Mouse (Mus musculus) embryonic fibroblast, embryonic 13.5 days (primary cell): ENCODE measurements at regions not wholly inside any gene's neighbourhood (a gene's known extent, or its start where the extent isn't known, plus 50 kb on each side); places are given as distances from the start of the nearest gene placed in this dataset.

Experiments used
- CTCF ChIP-seq: IDR thresholded peaks from 2 replicates; pipeline ENCODE4 v1.5.1; 2011; ENCODE audit warnings: mild to moderate bottlenecking, control low read depth, low read length, moderate library complexity, borderline replicate concordance; ENCODE audit not compliant: insufficient read depth
- POLR2A ChIP-seq: IDR thresholded peaks from 2 replicates; pipeline ENCODE4 v1.6.1; 2011; ENCODE audit warnings: low read depth, mild to moderate bottlenecking, control low read depth, low read length, moderate library complexity

- TF ChIP-seq CTCF (no peak), POLR2A (no peak)
Measured at GRCm38 (mm10) chr6:94818220-94818619, 118.3 kb upstream of the Lrig1 start.
